Mouse (Mus musculus): ENCODE data around the gene Creg1.

GRCm38 (mm10) chr1:165822031-165822430, 58.5 kb downstream of the Creg1 start:
- TF ChIP-seq CTCF (IDR thresholded peaks at IDR 0.05; ENCODE audit: borderline replicate concordance, extremely low read depth, insufficient read depth, insufficient read length) (no peak), POLR2A (IDR thresholded peaks at IDR 0.05; ENCODE audit: borderline replicate concordance, extremely low read depth, insufficient read depth, insufficient read length, poor library complexity, severe bottlenecking) (no peak)
